Mouse (Mus musculus) liver, adult (tissue): ENCODE results near the gene C1qbp.

ENCODE experiments used
- GATA4 ChIP-seq: IDR thresholded peaks from 2 replicates; pipeline ENCODE4 v1.6.1; 2014; ENCODE audit warnings: mild to moderate bottlenecking, low read length; ENCODE audit not compliant: insufficient replicate concordance

The C1qbp gene

GRCm38 (mm10) chr11:71001167-71001566, 18.3 kb upstream of the C1qbp start:
- no peak for TF ChIP-seq GATA4

- TF ChIP-seq GATA4, result no peak
Observed at GRCm38 (mm10) chr11:70982030-70982429, 796 bp downstream of the C1qbp start.

- no peak for TF ChIP-seq GATA4
Observed at GRCm38 (mm10) chr11:70980751-70981510, 1.9 kb downstream of the C1qbp start.

GRCm38 (mm10) chr11:70980232-70980631, 2.6 kb downstream of the C1qbp start:
- no peak for TF ChIP-seq GATA4

- no peak for TF ChIP-seq GATA4
Observed at GRCm38 (mm10) chr11:70977293-70977692, 5.5 kb downstream of the C1qbp start.

- TF ChIP-seq GATA4, result no peak
Observed at GRCm38 (mm10) chr11:70975193-70975592, 7.6 kb downstream of the C1qbp start.

GRCm38 (mm10) chr11:70973947-70974346, 8.9 kb downstream of the C1qbp start:
- no peak for TF ChIP-seq GATA4

- no peak for TF ChIP-seq GATA4
Observed at GRCm38 (mm10) chr11:70972586-70972985, 10.2 kb downstream of the C1qbp start.

GRCm38 (mm10) chr11:70970560-70971540, 12.0 kb downstream of the C1qbp start:
- TF ChIP-seq GATA4, result no peak

- TF ChIP-seq GATA4, result no peak
Observed at GRCm38 (mm10) chr11:70969821-70970559, 12.8 kb downstream of the C1qbp start, which contains the start of the genes Nup88 and Rpain. Gene Nup88 (minus strand): TSS chr11:70969973. Gene Rpain (plus strand): TSS chr11:70970213.

GRCm38 (mm10) chr11:70969271-70969794, 13.5 kb downstream of the C1qbp start:
- no peak for TF ChIP-seq GATA4

- no peak for TF ChIP-seq GATA4
Observed at GRCm38 (mm10) chr11:70964222-70964907, 18.5 kb downstream of the C1qbp start.

GRCm38 (mm10) chr11:70960786-70961554, 21.9 kb downstream of the C1qbp start:
- no peak for TF ChIP-seq GATA4
